Mouse (Mus musculus) hindbrain, embryonic 10.5 days (tissue): ENCODE data around the gene Zfp646. TPM values are rescaled to one million over a fixed set of nuclear protein-coding genes. Genes with fewer than 3 reads are reported as not detected.

Source experiments
- DNase-seq: peaks from one replicate; pipeline ENCODE4 v3.0.0-alpha.2; 2017; ENCODE audit warnings: low spot score
- H3K27ac ChIP-seq: fragments of 300-500 bp; sonication (generic); 2 replicates; pipeline ENCODE4 v1.5.1; 2016; ENCODE audit warnings: mild to moderate bottlenecking, moderate library complexity
- H3K27me3 ChIP-seq: fragments of 300-500 bp; sonication (generic); 2 replicates; pipeline ENCODE4 v1.6.1; 2016; ENCODE audit warnings: mild to moderate bottlenecking; ENCODE audit not compliant: poor library complexity, insufficient read depth, severe bottlenecking
- H3K36me3 ChIP-seq: fragments of 300-500 bp; sonication (generic); 2 replicates; pipeline ENCODE4 v1.6.1; 2016; ENCODE audit warnings: mild to moderate bottlenecking, moderate library complexity
- H3K4me1 ChIP-seq: fragments of 300-500 bp; sonication (generic); replicated peaks from 2 replicates; pipeline ENCODE4 v1.6.1; 2016; ENCODE audit warnings: mild to moderate bottlenecking
- H3K4me3 ChIP-seq: fragments of 300-500 bp; sonication (generic); 2 replicates; pipeline ENCODE4 v1.5.1; 2016; ENCODE audit warnings: mild to moderate bottlenecking, moderate library complexity
- H3K9me3 ChIP-seq: fragments of 300-500 bp; sonication (generic); 2 replicates; pipeline ENCODE4 v1.6.1; 2016; ENCODE audit warnings: mild to moderate bottlenecking, moderate library complexity
- WGBS: fragments of 180-500 bp; shearing (Covaris S2); methylation state at CpG from one replicate; pipeline ENCODE4 v1.1.7; 2016; 5-methylcytosine and 5-hydroxymethylcytosine counted together
- polyA plus RNA-seq: library from polyadenylated mRNA; unstranded; fragments of >200 nt; fragmentation: Nextera tagmentation; extraction: Ambion mirVana; gene quantifications from 2 replicates; pipeline ENCODE4 v1.2.1, GENCODE M21; 2016

Zfp646 gene
- polyA plus RNA-seq, 1 experiment from 2014 or later, result 19.0 TPM

GRCm38 (mm10) chr7:127867641-127868040 is 8.4 kb upstream of the Zfp646 start:
- WGBS, result 98% methylated on average over 18 of the region's 18 CpGs
- DNase-seq, result no peak
- peaks cover 89% of the 10 kb centered on the region for H3K36me3 ChIP-seq
- no peaks in the 10 kb centered on the region for H3K9me3 ChIP-seq
- no peak overlapping the region for H3K4me3 ChIP-seq
- H3K27ac ChIP-seq, result no peak overlapping the region
- no peaks in the 10 kb centered on the region for H3K4me1 ChIP-seq
- no peaks in the 10 kb centered on the region for H3K27me3 ChIP-seq

GRCm38 (mm10) chr7:127869149-127869810 is 6.7 kb upstream of the Zfp646 start:
- Histone ChIP-seq H3K36me3 (peaks cover 98% of the 10 kb centered on the region), H3K27me3 (no peaks in the 10 kb centered on the region), H3K4me3 (no peak overlapping the region), H3K4me1 (peaks cover 13% of the 10 kb centered on the region), H3K9me3 (no peaks in the 10 kb centered on the region), H3K27ac (no peak overlapping the region)
- 93% methylated on average over 3 of the region's 3 CpGs for WGBS
- DNase-seq, result no peak

- Histone ChIP-seq H3K27ac (no peak overlapping the region), H3K36me3 (peaks cover 88% of the 10 kb centered on the region), H3K4me1 (peaks cover 17% of the 10 kb centered on the region), H3K27me3 (no peaks in the 10 kb centered on the region), H3K4me3 (no peak overlapping the region), H3K9me3 (no peaks in the 10 kb centered on the region)
- DNase-seq, result no peak
- WGBS, result 82% methylated on average over 5 of the region's 5 CpGs
Observed at GRCm38 (mm10) chr7:127870136-127870821, 5.7 kb upstream of the Zfp646 start.

- Histone ChIP-seq H3K27ac (peak overlapping the region; percentile 98), H3K4me1 (peaks cover 30% of the 10 kb centered on the region), H3K36me3 (peaks cover 65% of the 10 kb centered on the region), H3K4me3 (peak overlapping the region; percentile 85), H3K27me3 (no peaks in the 10 kb centered on the region), H3K9me3 (no peaks in the 10 kb centered on the region)
- DNase-seq, result no peak
- WGBS, result 6% methylated on average over 20 of the region's 20 CpGs
Observed at GRCm38 (mm10) chr7:127874812-127875626, 1.0 kb upstream of the Zfp646 start.

- Histone ChIP-seq H3K27me3 (no peaks in the 10 kb centered on the region), H3K36me3 (peaks cover 65% of the 10 kb centered on the region), H3K9me3 (no peaks in the 10 kb centered on the region), H3K4me3 (peak overlapping the region; percentile 85), H3K4me1 (peaks cover 30% of the 10 kb centered on the region), H3K27ac (peak overlapping the region; percentile 98)
- peak; percentile 99 for DNase-seq
- under 1% methylated on average over 40 of the region's 43 CpGs for WGBS
Observed at GRCm38 (mm10) chr7:127875627-127876001, 407 bp upstream of the Zfp646 start.

GRCm38 (mm10) chr7:127876467-127877348 is 687 bp downstream of the Zfp646 start, which contains the start of gene Zfp668:
Zfp668 (minus strand) TSS chr7:127876828.
- no peaks in the 10 kb centered on the region for H3K27me3 ChIP-seq
- peaks cover 30% of the 10 kb centered on the region for H3K4me1 ChIP-seq
- peaks cover 65% of the 10 kb centered on the region for H3K36me3 ChIP-seq
- under 1% methylated on average over 60 of the region's 60 CpGs for WGBS
- peak within 1 kb of the TSS; percentile 85 for H3K4me3 ChIP-seq
- DNase-seq, result peak; percentile 93
- no peaks in the 10 kb centered on the region for H3K9me3 ChIP-seq
- H3K27ac ChIP-seq, result peak within 1 kb of the TSS; percentile 98

GRCm38 (mm10) chr7:127879301-127879700 is 3.3 kb downstream of the Zfp646 start:
- Histone ChIP-seq H3K27me3 (no peaks in the 10 kb centered on the region), H3K9me3 (no peaks in the 10 kb centered on the region), H3K27ac (no peak overlapping the region), H3K36me3 (peaks cover 67% of the 10 kb centered on the region), H3K4me1 (peaks cover 32% of the 10 kb centered on the region), H3K4me3 (no peak overlapping the region)
- DNase-seq, result no peak
- 95% methylated on average over 9 of the region's 9 CpGs for WGBS

- H3K36me3 ChIP-seq, result peaks cover 78% of the 10 kb centered on the region
- no peak for DNase-seq
- no peaks in the 10 kb centered on the region for H3K9me3 ChIP-seq
- H3K4me3 ChIP-seq, result no peak overlapping the region
- H3K27ac ChIP-seq, result no peak overlapping the region
- H3K27me3 ChIP-seq, result no peaks in the 10 kb centered on the region
- H3K4me1 ChIP-seq, result peaks cover 35% of the 10 kb centered on the region
- WGBS, result 91% methylated on average over 12 of the region's 12 CpGs
Observed at GRCm38 (mm10) chr7:127880431-127880830, 4.4 kb downstream of the Zfp646 start.

GRCm38 (mm10) chr7:127885951-127886350 is 9.9 kb downstream of the Zfp646 start:
- peaks cover 25% of the 10 kb centered on the region for H3K4me1 ChIP-seq
- no peak overlapping the region for H3K27ac ChIP-seq
- 78% methylated on average over 6 of the region's 6 CpGs for WGBS
- no peak overlapping the region for H3K4me3 ChIP-seq
- no peaks in the 10 kb centered on the region for H3K27me3 ChIP-seq
- no peak for DNase-seq
- H3K9me3 ChIP-seq, result no peaks in the 10 kb centered on the region
- peaks cover 100% of the 10 kb centered on the region for H3K36me3 ChIP-seq

- Histone ChIP-seq H3K27me3 (no peaks in the 10 kb centered on the region), H3K4me1 (peaks cover 25% of the 10 kb centered on the region), H3K36me3 (peaks cover 100% of the 10 kb centered on the region), H3K27ac (no peak overlapping the region), H3K4me3 (no peak overlapping the region), H3K9me3 (no peaks in the 10 kb centered on the region)
- DNase-seq, result no peak
- 93% methylated on average over 6 of the region's 6 CpGs for WGBS
Observed at GRCm38 (mm10) chr7:127886551-127886950, 10.5 kb downstream of the Zfp646 start.

GRCm38 (mm10) chr7:127887191-127887590 is 11.2 kb downstream of the Zfp646 start:
- no peaks in the 10 kb centered on the region for H3K27me3 ChIP-seq
- no peak overlapping the region for H3K27ac ChIP-seq
- DNase-seq, result no peak
- peaks cover 25% of the 10 kb centered on the region for H3K4me1 ChIP-seq
- peaks cover 98% of the 10 kb centered on the region for H3K36me3 ChIP-seq
- WGBS, result 89% methylated on average over 8 of the region's 8 CpGs
- H3K9me3 ChIP-seq, result no peaks in the 10 kb centered on the region
- no peak overlapping the region for H3K4me3 ChIP-seq

GRCm38 (mm10) chr7:127887781-127888180 is 11.8 kb downstream of the Zfp646 start:
- no peak overlapping the region for H3K27ac ChIP-seq
- H3K9me3 ChIP-seq, result no peaks in the 10 kb centered on the region
- DNase-seq, result no peak
- peaks cover 97% of the 10 kb centered on the region for H3K36me3 ChIP-seq
- no peak overlapping the region for H3K4me3 ChIP-seq
- H3K27me3 ChIP-seq, result no peaks in the 10 kb centered on the region
- peaks cover 21% of the 10 kb centered on the region for H3K4me1 ChIP-seq
- 87% methylated on average over 3 of the region's 3 CpGs for WGBS
